Mouse (Mus musculus): ENCODE results near the gene Tns1. TPM values are rescaled to one million over a fixed set of nuclear protein-coding genes. Genes with fewer than 3 reads are reported as not detected.

Gene Tns1
- polyA plus RNA-seq, 1 experiment from 2014 or later: 8.2 TPM

- H3K9ac ChIP-seq (ENCODE audit: low read depth, low read length): 0 out of 2 replicates have a peak overlapping the region, but pooled peaks have one; percentile 2
Observed at GRCm38 (mm10) chr1:73962668-73963371, 161.4 kb downstream of the Tns1 start.

GRCm38 (mm10) chr1:73962049-73962448 is 162.2 kb downstream of the Tns1 start:
- Histone ChIP-seq H3K27me3 (ENCODE audit: control insufficient read depth, insufficient read depth, low read depth, low read length) (no peaks in the 10 kb centered on the region; the same call in 1 of the 2 replicates), H3K4me2 (ENCODE audit: low read length) (peak overlapping the region; percentile 35), H3K36me3 (ENCODE audit: control insufficient read depth, insufficient read depth, low read length) (no peaks in the 10 kb centered on the region), H3K4me1 (ENCODE audit: control insufficient read depth, insufficient read depth, low read length) (peaks cover 5% of the 10 kb centered on the region; the same call in 1 of the 2 replicates), H3K9me3 (replicated peaks; ENCODE audit: control insufficient read depth, low read length, poor library complexity, severe bottlenecking) (no peaks in the 10 kb centered on the region), H3K4me3 (ENCODE audit: low read depth, low read length) (no peak overlapping the region), H3K9ac (ENCODE audit: low read depth, low read length) (no peak overlapping the region), H3K27ac (ENCODE audit: low read length) (no peak overlapping the region)
- WGBS: 88% methylated on average over 5 of the region's 5 CpGs
- ATAC-seq: no peak

More at GRCm38 (mm10) chr1:73962668-73963371, 161.4 kb downstream of the Tns1 start:
- peak overlapping the region; percentile 70 for H3K27ac ChIP-seq (ENCODE audit: low read length)
- no peaks in the 10 kb centered on the region for H3K9me3 ChIP-seq (replicated peaks; ENCODE audit: control insufficient read depth, low read length, poor library complexity, severe bottlenecking)
- H3K27me3 ChIP-seq (ENCODE audit: control insufficient read depth, insufficient read depth, low read depth, low read length): no peaks in the 10 kb centered on the region; the same call in 1 of the 2 replicates
- WGBS: 11% methylated on average over 11 of the region's 12 CpGs
- peaks cover 5% of the 10 kb centered on the region; the same call in 1 of the 2 replicates for H3K4me1 ChIP-seq (ENCODE audit: control insufficient read depth, insufficient read depth, low read length)
- H3K36me3 ChIP-seq (ENCODE audit: control insufficient read depth, insufficient read depth, low read length): no peaks in the 10 kb centered on the region
- H3K4me2 ChIP-seq (ENCODE audit: low read length): peak overlapping the region; percentile 35
- ATAC-seq: peak; percentile 87
- peak overlapping the region; percentile 3; the same call in 1 of the 2 replicates for H3K4me3 ChIP-seq (ENCODE audit: low read depth, low read length)

- 95% methylated on average over 10 of the region's 10 CpGs for WGBS
- Histone ChIP-seq H3K27me3 (ENCODE audit: control insufficient read depth, insufficient read depth, low read depth, low read length) (no peaks in the 10 kb centered on the region; the same call in 1 of the 2 replicates), H3K4me1 (ENCODE audit: control insufficient read depth, insufficient read depth, low read length) (peaks cover 6% of the 10 kb centered on the region), H3K4me3 (ENCODE audit: low read depth, low read length) (no peak overlapping the region), H3K36me3 (ENCODE audit: control insufficient read depth, insufficient read depth, low read length) (no peaks in the 10 kb centered on the region), H3K4me2 (ENCODE audit: low read length) (no peak overlapping the region), H3K9ac (ENCODE audit: low read depth, low read length) (no peak overlapping the region), H3K27ac (ENCODE audit: low read length) (no peak overlapping the region), H3K9me3 (replicated peaks; ENCODE audit: control insufficient read depth, low read length, poor library complexity, severe bottlenecking) (no peaks in the 10 kb centered on the region)
- no peak for ATAC-seq
Observed at GRCm38 (mm10) chr1:73959758-73960157, 164.5 kb downstream of the Tns1 start.

GRCm38 (mm10) chr1:73959344-73959743 is 164.9 kb downstream of the Tns1 start:
- H3K4me1 ChIP-seq (ENCODE audit: control insufficient read depth, insufficient read depth, low read length): peaks cover 7% of the 10 kb centered on the region
- 76% methylated on average over 6 of the region's 6 CpGs for WGBS
- no peaks in the 10 kb centered on the region; the same call in 1 of the 2 replicates for H3K27me3 ChIP-seq (ENCODE audit: control insufficient read depth, insufficient read depth, low read depth, low read length)
- H3K27ac ChIP-seq (ENCODE audit: low read length): no peak overlapping the region
- no peak overlapping the region for H3K4me2 ChIP-seq (ENCODE audit: low read length)
- ATAC-seq: no peak
- no peak overlapping the region for H3K9ac ChIP-seq (ENCODE audit: low read depth, low read length)
- no peaks in the 10 kb centered on the region for H3K36me3 ChIP-seq (ENCODE audit: control insufficient read depth, insufficient read depth, low read length)
- no peak overlapping the region for H3K4me3 ChIP-seq (ENCODE audit: low read depth, low read length)
- no peaks in the 10 kb centered on the region for H3K9me3 ChIP-seq (replicated peaks; ENCODE audit: control insufficient read depth, low read length, poor library complexity, severe bottlenecking)

GRCm38 (mm10) chr1:73958210-73958983 is 165.9 kb downstream of the Tns1 start:
- Histone ChIP-seq H3K4me1 (ENCODE audit: control insufficient read depth, insufficient read depth, low read length) (peaks cover 7% of the 10 kb centered on the region), H3K9ac (ENCODE audit: low read depth, low read length) (no peak overlapping the region), H3K9me3 (replicated peaks; ENCODE audit: control insufficient read depth, low read length, poor library complexity, severe bottlenecking) (no peaks in the 10 kb centered on the region), H3K36me3 (ENCODE audit: control insufficient read depth, insufficient read depth, low read length) (no peaks in the 10 kb centered on the region), H3K4me2 (ENCODE audit: low read length) (no peak overlapping the region), H3K27ac (ENCODE audit: low read length) (no peak overlapping the region), H3K27me3 (ENCODE audit: control insufficient read depth, insufficient read depth, low read depth, low read length) (no peaks in the 10 kb centered on the region; the same call in 1 of the 2 replicates), H3K4me3 (ENCODE audit: low read depth, low read length) (no peak overlapping the region)
- no peak for ATAC-seq
- WGBS: 42% methylated on average over 9 of the region's 9 CpGs

GRCm38 (mm10) chr1:73957428-73957827 is 166.8 kb downstream of the Tns1 start:
- Histone ChIP-seq H3K4me1 (ENCODE audit: control insufficient read depth, insufficient read depth, low read length) (peaks cover 2% of the 10 kb centered on the region; the same call in 1 of the 2 replicates), H3K9ac (ENCODE audit: low read depth, low read length) (no peak overlapping the region), H3K27me3 (ENCODE audit: control insufficient read depth, insufficient read depth, low read depth, low read length) (no peaks in the 10 kb centered on the region; the same call in 1 of the 2 replicates), H3K9me3 (replicated peaks; ENCODE audit: control insufficient read depth, low read length, poor library complexity, severe bottlenecking) (no peaks in the 10 kb centered on the region), H3K4me2 (ENCODE audit: low read length) (no peak overlapping the region), H3K36me3 (ENCODE audit: control insufficient read depth, insufficient read depth, low read length) (no peaks in the 10 kb centered on the region), H3K4me3 (ENCODE audit: low read depth, low read length) (no peak overlapping the region), H3K27ac (ENCODE audit: low read length) (no peak overlapping the region)
- no peak for ATAC-seq
- WGBS: 86% methylated on average over 4 of the region's 4 CpGs

- Histone ChIP-seq H3K9ac (ENCODE audit: low read depth, low read length) (no peak overlapping the region), H3K36me3 (ENCODE audit: control insufficient read depth, insufficient read depth, low read length) (no peaks in the 10 kb centered on the region), H3K4me3 (ENCODE audit: low read depth, low read length) (no peak overlapping the region), H3K4me1 (ENCODE audit: control insufficient read depth, insufficient read depth, low read length) (peaks cover 2% of the 10 kb centered on the region; the same call in 1 of the 2 replicates), H3K27me3 (ENCODE audit: control insufficient read depth, insufficient read depth, low read depth, low read length) (no peaks in the 10 kb centered on the region), H3K4me2 (ENCODE audit: low read length) (no peak overlapping the region), H3K9me3 (replicated peaks; ENCODE audit: control insufficient read depth, low read length, poor library complexity, severe bottlenecking) (no peaks in the 10 kb centered on the region), H3K27ac (ENCODE audit: low read length) (no peak overlapping the region)
- 100% methylated on average over 1 of the region's 1 CpGs for whole genome bisulfite sequencing
- ATAC-seq: no peak
Observed at GRCm38 (mm10) chr1:73956320-73956719, 167.9 kb downstream of the Tns1 start.

- no peak overlapping the region for H3K4me2 ChIP-seq (ENCODE audit: low read length)
- peaks cover 2% of the 10 kb centered on the region; the same call in 1 of the 2 replicates for H3K4me1 ChIP-seq (ENCODE audit: control insufficient read depth, insufficient read depth, low read length)
- H3K9me3 ChIP-seq (replicated peaks; ENCODE audit: control insufficient read depth, low read length, poor library complexity, severe bottlenecking): no peaks in the 10 kb centered on the region
- 0 out of 2 replicates have a peak, but pooled peaks have one; percentile 21 for ATAC-seq
- WGBS: 15% methylated on average over 4 of the region's 4 CpGs
- no peaks in the 10 kb centered on the region for H3K27me3 ChIP-seq (ENCODE audit: control insufficient read depth, insufficient read depth, low read depth, low read length)
- H3K36me3 ChIP-seq (ENCODE audit: control insufficient read depth, insufficient read depth, low read length): no peaks in the 10 kb centered on the region
- 0 out of 2 replicates have a peak overlapping the region, but pooled peaks have one; percentile 39 for H3K27ac ChIP-seq (ENCODE audit: low read length)
- H3K9ac ChIP-seq (ENCODE audit: low read depth, low read length): no peak overlapping the region
- H3K4me3 ChIP-seq (ENCODE audit: low read depth, low read length): no peak overlapping the region
Observed at GRCm38 (mm10) chr1:73955259-73955842, 168.9 kb downstream of the Tns1 start.
